Mouse (Mus musculus): ENCODE measurements around the gene Ttc23l. TPM values are rescaled to one million over a fixed set of nuclear protein-coding genes. Genes with fewer than 3 reads are reported as not detected.

Gene Ttc23l
- polyA plus RNA-seq (2016; fragmentation: Nextera tagmentation; extraction: Ambion mirVana): not detected in 2 replicates

DNA sequence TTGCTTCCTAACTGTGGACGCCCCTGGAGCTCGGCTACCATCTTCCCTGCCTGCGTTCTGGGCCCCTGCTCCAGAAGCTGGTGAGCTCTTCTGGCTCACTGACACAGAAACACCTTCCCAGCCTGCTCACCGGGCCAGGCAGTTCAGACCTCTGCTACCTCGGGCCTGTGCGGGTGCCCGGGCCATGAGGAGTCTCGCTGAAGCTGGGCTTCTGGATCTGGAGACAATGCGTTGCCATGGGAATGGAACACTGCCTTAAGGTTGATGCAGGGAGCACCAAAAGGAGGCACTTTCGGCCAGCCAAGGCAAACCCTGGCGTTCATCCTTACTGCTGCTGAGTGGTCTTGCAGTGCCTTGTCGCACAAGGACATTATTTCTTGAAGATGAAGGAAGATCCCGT is at the start of gene Ttc23l:
TSS of gene Ttc23l (minus strand) at position 204 of the 400 bp plus-strand sequence.
- no peak within 1 kb of the TSS for H3K27ac ChIP-seq
- 81% methylated on average over 13 of the region's 13 CpGs for WGBS

DNA sequence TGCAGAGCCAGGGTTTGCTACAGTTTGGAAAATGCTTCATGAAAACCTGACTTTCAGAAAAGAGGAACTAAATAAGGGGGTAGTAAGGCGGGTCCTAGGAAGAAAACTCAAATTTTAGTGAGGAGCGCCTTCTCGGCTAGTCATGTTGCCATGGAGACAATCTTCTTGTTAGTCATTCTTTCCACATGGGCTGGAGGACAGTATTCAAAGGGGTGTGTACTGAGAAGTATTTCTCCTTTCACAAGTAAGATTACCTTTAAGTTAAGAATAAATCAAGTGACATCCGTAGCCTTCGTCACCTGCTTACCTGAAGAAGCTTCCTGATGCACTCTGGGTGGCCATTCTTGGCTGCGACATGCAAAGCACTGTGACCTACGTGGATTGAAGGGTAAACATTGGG is 40.9 kb upstream of the Ttc23l start:
- Histone ChIP-seq H3K27me3 (ENCODE audit: insufficient read depth, poor library complexity, severe bottlenecking) (no peaks in the 10 kb centered on the region), H3K27ac (no peak overlapping the region), H3K9me3 (no peaks in the 10 kb centered on the region), H3K4me1 (peaks cover 18% of the 10 kb centered on the region), H3K4me3 (no peak overlapping the region), H3K36me3 (peaks cover 5% of the 10 kb centered on the region; the same call in 1 of the 2 replicates)
- no peak for DNase-seq (ENCODE audit: low spot score)
- WGBS: 69% methylated on average over 7 of the region's 7 CpGs

More for the DNA sequence above, at the start of gene Ttc23l:
- Histone ChIP-seq H3K9me3 (no peaks in the 10 kb centered on the region), H3K36me3 (no peaks in the 10 kb centered on the region), H3K4me1 (no peaks in the 10 kb centered on the region), H3K27me3 (ENCODE audit: insufficient read depth, poor library complexity, severe bottlenecking) (no peaks in the 10 kb centered on the region), H3K4me3 (no peak within 1 kb of the TSS)
- DNase-seq (ENCODE audit: low spot score): no peak

DNA sequence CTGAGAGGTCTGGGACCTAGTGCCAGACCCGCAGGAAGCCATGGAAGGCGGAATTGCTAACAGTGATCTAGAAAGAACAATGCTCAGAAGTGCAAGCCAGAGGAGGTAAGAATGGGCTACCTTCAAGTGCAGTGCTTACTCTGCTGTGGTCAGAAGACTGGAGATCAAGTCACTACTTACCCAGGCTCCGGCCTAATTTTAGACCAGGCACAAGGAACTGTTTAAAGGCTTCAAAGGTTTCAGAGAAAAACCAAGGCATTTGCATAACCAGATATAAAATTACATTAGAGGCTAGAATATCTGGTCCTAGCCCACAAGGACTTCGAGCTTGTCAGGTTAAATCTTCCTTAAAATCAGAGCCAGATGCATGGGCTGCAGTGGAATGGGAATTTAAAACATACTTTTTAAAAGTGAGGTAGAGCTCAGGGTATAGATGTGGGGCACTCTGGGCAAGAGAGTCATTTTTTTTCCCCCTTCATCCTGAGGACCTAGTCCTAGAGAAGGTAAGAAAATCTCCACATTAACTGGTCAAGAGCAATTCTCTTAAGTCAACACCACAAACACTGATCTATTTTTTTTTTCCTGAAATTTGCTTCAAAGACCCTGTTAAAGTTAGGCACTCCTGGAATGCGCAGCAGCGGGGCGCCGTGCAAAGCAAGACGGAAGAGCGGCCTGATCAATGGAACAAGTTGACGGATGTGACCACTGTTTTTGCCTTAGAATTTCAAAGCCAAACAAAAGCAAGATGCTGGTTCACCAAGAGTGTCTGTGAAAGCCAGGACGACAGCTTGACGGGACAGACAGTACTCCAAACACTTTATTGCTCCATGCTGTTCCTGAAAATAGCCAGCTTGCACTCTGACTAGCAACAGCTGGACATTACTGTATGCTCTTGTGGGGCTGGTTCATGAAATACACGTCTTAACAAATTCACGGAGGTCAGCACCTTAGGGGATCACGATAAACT is 40.1 kb upstream of the Ttc23l start:
- WGBS: 55% methylated on average over 16 of the region's 16 CpGs
- no peak for DNase-seq (ENCODE audit: low spot score)
- no peak overlapping the region for H3K4me3 ChIP-seq
- H3K4me1 ChIP-seq: peaks cover 18% of the 10 kb centered on the region
- no peaks in the 10 kb centered on the region for H3K27me3 ChIP-seq (ENCODE audit: insufficient read depth, poor library complexity, severe bottlenecking)
- H3K36me3 ChIP-seq: no peaks in the 10 kb centered on the region
- peak overlapping the region; percentile 17; the same call in 1 of the 2 replicates for H3K27ac ChIP-seq
- no peaks in the 10 kb centered on the region for H3K9me3 ChIP-seq

DNA sequence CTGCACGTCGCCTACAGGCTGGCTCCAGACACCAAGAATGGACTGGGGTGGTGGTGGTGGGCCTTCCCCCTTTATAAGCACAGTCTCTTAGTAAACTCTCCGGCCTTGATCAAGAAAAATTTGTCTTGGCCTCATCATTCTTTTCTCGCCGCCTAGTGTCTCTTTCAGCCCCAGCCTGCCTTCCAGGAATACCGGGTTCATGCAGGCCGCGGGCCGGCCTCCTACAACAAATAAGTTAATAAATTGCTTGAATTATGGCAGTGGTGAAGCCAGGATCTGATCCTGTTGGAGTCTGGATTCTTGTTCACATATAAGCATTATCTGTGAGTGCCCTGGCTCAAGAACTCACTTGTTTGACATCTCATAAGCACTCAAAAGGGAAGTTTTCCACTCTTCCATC is 38.4 kb upstream of the Ttc23l start:
- Histone ChIP-seq H3K4me1 (peaks cover 18% of the 10 kb centered on the region), H3K27me3 (ENCODE audit: insufficient read depth, poor library complexity, severe bottlenecking) (no peaks in the 10 kb centered on the region), H3K36me3 (0 out of 2 replicates have a peak, but pooled peaks cover 9% of the 10 kb centered on the region), H3K27ac (no peak overlapping the region), H3K4me3 (no peak overlapping the region), H3K9me3 (no peaks in the 10 kb centered on the region)
- 92% methylated on average over 9 of the region's 9 CpGs for WGBS
- DNase-seq (ENCODE audit: low spot score): no peak

DNA sequence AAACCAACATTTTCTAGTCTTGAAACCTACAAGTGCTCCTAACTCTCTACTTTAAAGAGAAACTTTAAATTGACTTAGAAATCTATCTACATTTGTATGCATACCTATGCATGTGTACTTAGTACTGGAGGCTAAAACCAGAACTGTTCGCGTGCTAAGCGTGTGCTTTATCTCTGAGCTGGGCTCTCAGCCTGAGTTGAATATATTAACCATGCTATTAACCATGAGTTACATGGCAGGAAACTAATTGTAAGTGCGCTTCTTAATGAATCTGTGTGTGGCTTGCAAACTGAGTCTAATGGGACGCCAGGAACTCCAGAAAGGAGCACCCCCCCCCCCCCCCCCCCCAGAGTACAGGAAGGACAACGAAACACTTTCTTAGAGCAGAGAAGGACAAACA is 36.9 kb upstream of the Ttc23l start:
- 82% methylated on average over 6 of the region's 6 CpGs for WGBS
- 0 out of 2 replicates have a peak, but pooled peaks cover 9% of the 10 kb centered on the region for H3K36me3 ChIP-seq
- no peak overlapping the region for H3K27ac ChIP-seq
- H3K27me3 ChIP-seq (ENCODE audit: insufficient read depth, poor library complexity, severe bottlenecking): no peaks in the 10 kb centered on the region
- no peak overlapping the region for H3K4me3 ChIP-seq
- no peak for DNase-seq (ENCODE audit: low spot score)
- no peaks in the 10 kb centered on the region for H3K9me3 ChIP-seq
- peaks cover 18% of the 10 kb centered on the region for H3K4me1 ChIP-seq

DNA sequence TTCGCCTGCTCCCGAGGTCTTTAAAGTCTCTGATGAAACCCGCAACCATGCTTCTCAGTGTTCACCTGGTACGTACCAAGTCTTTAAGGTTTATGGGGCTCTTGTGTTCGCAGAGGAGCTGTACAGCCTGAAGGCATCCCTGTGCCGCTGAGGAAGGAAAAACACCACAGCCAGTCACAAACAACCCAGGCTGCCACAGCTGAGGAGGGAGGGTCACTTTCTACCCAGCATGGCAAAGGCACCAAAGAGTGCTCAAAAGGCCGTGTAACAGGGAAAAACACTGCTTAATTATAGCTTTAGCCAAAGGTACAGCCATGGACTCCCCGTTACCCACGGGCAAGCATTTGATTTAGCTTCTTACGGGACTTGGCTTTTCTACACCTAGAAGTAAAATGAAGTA is 36.4 kb upstream of the Ttc23l start:
- DNase-seq (ENCODE audit: low spot score): no peak
- Histone ChIP-seq H3K4me1 (peaks cover 18% of the 10 kb centered on the region), H3K36me3 (0 out of 2 replicates have a peak, but pooled peaks cover 9% of the 10 kb centered on the region), H3K4me3 (no peak overlapping the region), H3K27ac (no peak overlapping the region), H3K9me3 (no peaks in the 10 kb centered on the region), H3K27me3 (ENCODE audit: insufficient read depth, poor library complexity, severe bottlenecking) (no peaks in the 10 kb centered on the region)
- WGBS: 86% methylated on average over 10 of the region's 10 CpGs

DNA sequence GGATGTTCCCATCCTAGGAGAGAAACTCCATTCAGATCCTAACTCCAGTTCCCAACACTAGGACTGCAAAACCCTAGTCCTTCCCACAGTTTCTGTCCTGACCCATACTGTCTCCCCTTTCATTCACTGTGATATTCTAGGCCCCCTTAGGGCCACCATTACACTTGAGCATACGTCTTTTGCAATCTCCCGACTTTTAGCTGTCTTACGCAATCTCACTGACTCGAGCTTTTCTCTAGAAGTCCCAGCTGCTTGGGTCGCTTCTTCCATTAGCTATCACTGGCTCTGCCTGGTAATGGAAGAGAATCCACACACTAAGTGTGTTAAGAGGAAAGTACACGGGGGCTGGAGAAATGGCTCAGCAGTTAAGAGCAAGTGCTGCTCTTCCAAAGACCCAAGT is 34.6 kb upstream of the Ttc23l start:
- no peak overlapping the region for H3K4me3 ChIP-seq
- WGBS: 85% methylated on average over 6 of the region's 6 CpGs
- no peaks in the 10 kb centered on the region for H3K9me3 ChIP-seq
- DNase-seq (ENCODE audit: low spot score): no peak
- H3K36me3 ChIP-seq: peaks cover 21% of the 10 kb centered on the region; the same call in 1 of the 2 replicates
- no peak overlapping the region for H3K27ac ChIP-seq
- no peaks in the 10 kb centered on the region for H3K27me3 ChIP-seq (ENCODE audit: insufficient read depth, poor library complexity, severe bottlenecking)
- H3K4me1 ChIP-seq: peaks cover 2% of the 10 kb centered on the region

DNA sequence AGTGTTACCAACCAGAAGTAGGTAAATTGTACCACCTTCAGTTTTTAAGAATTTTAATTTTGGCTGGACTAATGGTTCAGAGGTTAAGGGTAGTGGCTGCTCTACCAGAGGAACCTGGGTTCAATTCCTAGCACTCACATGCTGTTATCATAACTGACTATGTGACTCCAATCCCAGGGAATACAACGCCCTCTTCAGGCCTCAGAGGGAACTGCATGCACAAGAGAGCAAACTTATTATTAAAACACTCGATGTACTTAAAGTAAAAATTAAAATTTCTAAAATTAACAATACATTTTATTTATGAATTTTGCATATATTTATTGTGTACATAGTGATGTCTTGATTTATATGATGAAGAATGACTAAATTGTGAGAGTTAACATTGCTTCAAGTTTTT is 28.1 kb upstream of the Ttc23l start:
- no peak overlapping the region for H3K4me3 ChIP-seq
- H3K27me3 ChIP-seq (ENCODE audit: insufficient read depth, poor library complexity, severe bottlenecking): no peaks in the 10 kb centered on the region
- H3K4me1 ChIP-seq: no peaks in the 10 kb centered on the region
- H3K27ac ChIP-seq: no peak overlapping the region
- 69% methylated on average over 2 of the region's 2 CpGs for WGBS
- no peaks in the 10 kb centered on the region for H3K9me3 ChIP-seq
- H3K36me3 ChIP-seq: peaks cover 14% of the 10 kb centered on the region; the same call in 1 of the 2 replicates
- no peak for DNase-seq (ENCODE audit: low spot score)

DNA sequence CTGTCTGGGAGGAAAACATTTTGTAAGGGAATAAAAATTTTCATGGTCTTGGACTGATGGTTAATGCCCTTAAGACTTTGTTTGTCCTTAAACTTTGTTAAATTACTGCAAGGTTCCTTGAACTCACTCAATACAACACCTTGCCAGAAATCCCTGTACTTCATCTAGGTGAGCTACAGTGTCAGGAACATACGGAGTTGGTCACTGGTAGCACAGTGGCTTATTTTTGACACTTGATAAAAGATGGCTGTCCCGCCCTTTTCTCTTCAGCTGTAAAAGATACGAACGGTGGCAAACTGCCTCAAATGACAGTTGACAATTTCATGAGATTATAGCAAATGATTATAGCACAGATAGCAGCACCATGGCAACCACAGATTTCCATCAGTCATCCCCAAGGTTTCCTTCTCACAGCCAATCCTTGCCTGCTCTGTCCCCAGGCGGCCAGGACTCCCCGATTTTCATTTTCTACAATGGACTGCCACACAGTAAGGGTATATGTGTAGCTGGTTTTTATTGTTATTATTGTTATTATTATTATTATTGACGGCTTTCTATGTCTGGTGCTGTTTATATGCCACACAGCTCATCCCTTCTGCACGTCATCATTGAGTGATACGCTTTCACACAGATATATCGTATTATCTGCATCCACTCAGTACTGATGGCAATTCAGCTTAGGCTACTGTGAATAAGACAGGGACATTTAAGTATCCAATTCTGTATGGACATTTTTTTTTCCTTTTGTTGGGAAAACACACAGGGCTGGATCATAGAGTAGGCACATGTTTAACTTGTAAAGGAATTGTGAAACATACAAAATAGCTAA is 26.1 kb upstream of the Ttc23l start:
- 85% methylated on average over 10 of the region's 10 CpGs for WGBS
- H3K9me3 ChIP-seq: no peaks in the 10 kb centered on the region
- no peaks in the 10 kb centered on the region for H3K27me3 ChIP-seq (ENCODE audit: insufficient read depth, poor library complexity, severe bottlenecking)
- H3K27ac ChIP-seq: no peak overlapping the region
- H3K4me3 ChIP-seq: no peak overlapping the region
- peaks cover 13% of the 10 kb centered on the region; the same call in 1 of the 2 replicates for H3K36me3 ChIP-seq
- no peaks in the 10 kb centered on the region for H3K4me1 ChIP-seq
- no peak for DNase-seq (ENCODE audit: low spot score)

DNA sequence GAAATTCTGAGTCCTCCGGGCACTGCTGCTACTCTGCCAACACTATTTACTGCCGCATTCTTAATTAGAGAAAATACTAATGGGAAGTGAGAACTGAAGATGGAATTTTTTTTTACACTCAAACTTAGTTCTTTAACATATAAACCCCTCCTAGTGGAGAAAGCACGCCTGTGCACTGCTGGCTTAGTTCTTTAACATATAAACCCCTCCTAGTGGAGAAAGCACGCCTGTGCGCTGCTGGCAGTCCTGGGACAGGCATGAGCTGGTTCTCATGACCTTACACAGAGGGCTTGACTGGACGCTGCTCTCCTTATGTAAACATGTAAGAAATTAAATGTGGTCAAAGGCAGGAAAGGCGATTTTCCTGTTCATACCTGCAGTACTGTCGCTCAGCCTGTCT is 24.9 kb upstream of the Ttc23l start:
- Histone ChIP-seq H3K9me3 (no peaks in the 10 kb centered on the region), H3K36me3 (peaks cover 2% of the 10 kb centered on the region; the same call in 1 of the 2 replicates), H3K4me3 (no peak overlapping the region), H3K27ac (no peak overlapping the region), H3K4me1 (no peaks in the 10 kb centered on the region), H3K27me3 (ENCODE audit: insufficient read depth, poor library complexity, severe bottlenecking) (no peaks in the 10 kb centered on the region)
- 49% methylated on average over 8 of the region's 8 CpGs for WGBS
- no peak for DNase-seq (ENCODE audit: low spot score)

DNA sequence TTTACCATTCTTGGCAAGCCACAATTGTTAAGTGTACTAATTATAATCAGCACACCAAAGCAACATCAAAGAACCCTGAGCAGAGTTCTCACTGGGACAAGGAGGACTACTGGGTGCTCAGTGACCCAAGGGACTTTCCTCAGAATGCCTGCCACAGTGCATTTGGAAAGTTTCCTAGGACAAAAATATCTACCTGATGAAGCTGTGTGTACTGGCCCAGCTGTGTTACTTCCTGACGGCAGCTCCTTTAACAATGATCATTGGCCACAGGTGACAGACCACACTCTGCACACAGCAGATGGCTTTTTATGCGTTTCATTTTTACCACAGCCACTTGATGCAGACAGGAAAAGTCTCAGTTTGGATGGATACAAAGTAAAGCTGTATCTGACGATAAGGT is 20.7 kb upstream of the Ttc23l start:
- peaks cover 25% of the 10 kb centered on the region for H3K36me3 ChIP-seq
- no peaks in the 10 kb centered on the region for H3K27me3 ChIP-seq (ENCODE audit: insufficient read depth, poor library complexity, severe bottlenecking)
- no peaks in the 10 kb centered on the region for H3K9me3 ChIP-seq
- WGBS: 88% methylated on average over 3 of the region's 3 CpGs
- H3K4me1 ChIP-seq: no peaks in the 10 kb centered on the region
- H3K4me3 ChIP-seq: no peak overlapping the region
- no peak for DNase-seq (ENCODE audit: low spot score)
- no peak overlapping the region for H3K27ac ChIP-seq

DNA sequence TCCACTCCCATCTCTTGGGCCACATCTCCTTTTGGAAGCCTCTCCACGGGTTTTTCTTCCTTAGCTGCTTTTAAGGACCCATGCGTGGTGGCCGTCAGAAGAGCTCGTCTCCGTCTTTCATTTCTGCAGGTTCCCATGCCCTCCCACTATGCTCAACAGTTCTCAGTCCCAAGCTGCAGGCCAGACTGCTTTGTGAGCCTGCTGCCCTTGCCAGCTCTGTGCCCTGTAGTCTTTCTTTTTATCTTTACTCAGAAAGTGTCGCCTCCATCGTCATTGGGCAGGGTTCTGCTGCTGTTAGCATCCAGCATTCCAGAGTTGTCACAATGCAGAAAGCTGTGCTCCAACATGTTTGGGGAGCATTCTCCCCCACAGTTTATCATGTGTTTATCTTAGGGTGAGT is 8.0 kb upstream of the Ttc23l start:
- Histone ChIP-seq H3K27ac (no peak overlapping the region), H3K4me3 (no peak overlapping the region), H3K36me3 (peaks cover 23% of the 10 kb centered on the region), H3K4me1 (no peaks in the 10 kb centered on the region), H3K27me3 (ENCODE audit: insufficient read depth, poor library complexity, severe bottlenecking) (no peaks in the 10 kb centered on the region), H3K9me3 (no peaks in the 10 kb centered on the region)
- no peak for DNase-seq (ENCODE audit: low spot score)
- 74% methylated on average over 7 of the region's 7 CpGs for WGBS

DNA sequence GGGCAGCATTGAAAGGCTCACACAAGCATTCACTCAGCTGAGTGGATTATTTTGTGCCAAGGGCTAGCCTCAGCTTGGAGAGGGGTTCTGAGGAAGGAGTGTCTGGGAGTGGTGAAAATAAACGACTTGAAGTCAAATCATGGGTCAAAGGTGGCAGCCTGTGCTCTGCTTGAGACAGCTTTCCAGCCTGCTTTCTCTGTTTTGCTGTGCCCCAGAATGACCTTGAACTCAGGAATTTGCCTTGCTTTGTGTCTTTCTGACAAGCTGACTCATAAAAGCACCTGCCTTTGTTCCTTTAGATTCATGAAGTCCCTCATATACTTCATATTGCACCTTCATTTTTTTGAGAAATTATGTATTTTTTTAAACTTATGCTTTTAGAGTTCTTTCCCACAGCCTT is 5.7 kb upstream of the Ttc23l start:
- H3K27me3 ChIP-seq (ENCODE audit: insufficient read depth, poor library complexity, severe bottlenecking): no peaks in the 10 kb centered on the region
- H3K4me3 ChIP-seq: no peak overlapping the region
- DNase-seq (ENCODE audit: low spot score): no peak
- peaks cover 11% of the 10 kb centered on the region for H3K36me3 ChIP-seq
- H3K9me3 ChIP-seq: no peaks in the 10 kb centered on the region
- H3K27ac ChIP-seq: no peak overlapping the region
- WGBS: 65% methylated on average over 1 of the region's 1 CpGs
- H3K4me1 ChIP-seq: no peaks in the 10 kb centered on the region
